Mouse (Mus musculus) cerebellum, postnatal 25 days (tissue): ENCODE measurements around the gene Olfr685.

Source experiments
- DNase-seq, 2 experiments: peaks; one replicate each; pipeline ENCODE4 v3.0.0; 2021; ENCODE audit warnings: mixed read lengths in 2 of 2

Olfr685 gene

DNA sequence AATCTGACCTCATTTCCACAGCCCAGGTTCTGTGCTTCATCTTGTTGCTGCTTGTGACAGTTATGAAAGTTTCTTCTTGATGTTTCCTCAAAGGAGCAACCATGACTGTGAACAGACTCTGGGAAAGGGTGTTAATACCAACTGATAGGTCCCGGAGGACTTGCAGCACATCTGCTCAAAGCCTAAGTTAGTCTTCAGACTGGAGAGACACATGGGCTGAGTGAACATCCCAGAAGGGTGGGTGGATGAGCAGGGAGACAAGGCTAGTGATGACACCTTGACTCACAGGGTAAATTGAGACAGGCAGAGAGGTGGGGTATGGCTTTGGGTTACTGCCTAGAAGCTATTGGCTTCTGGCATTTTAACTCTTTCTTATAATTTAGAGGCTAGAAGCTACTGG, at the start of gene Olfr685:
Olfr685 (minus strand) TSS at position 101 of the 400 bp plus-strand sequence.
- no peak for DNase-seq

DNA sequence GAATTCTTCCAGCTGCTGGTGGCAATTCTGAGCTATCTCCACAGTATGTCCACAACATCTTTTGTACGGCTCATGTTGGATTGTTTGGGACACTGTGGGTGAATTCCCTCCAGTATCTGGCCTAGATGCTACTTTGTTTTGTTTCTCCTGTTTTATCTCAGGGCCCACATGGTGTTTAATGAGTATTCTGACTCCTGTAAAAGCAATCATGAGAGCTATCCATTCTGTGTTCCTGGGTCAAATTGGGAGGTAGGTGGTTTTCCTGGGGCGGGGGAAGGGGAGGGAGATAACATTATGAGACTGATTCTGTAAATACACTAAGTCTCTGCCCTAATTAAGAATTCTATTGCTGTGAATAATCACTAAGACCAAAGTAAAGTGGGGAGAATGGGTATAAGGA, 43.6 kb upstream of the Olfr685 start:
- DNase-seq: no peak

DNA sequence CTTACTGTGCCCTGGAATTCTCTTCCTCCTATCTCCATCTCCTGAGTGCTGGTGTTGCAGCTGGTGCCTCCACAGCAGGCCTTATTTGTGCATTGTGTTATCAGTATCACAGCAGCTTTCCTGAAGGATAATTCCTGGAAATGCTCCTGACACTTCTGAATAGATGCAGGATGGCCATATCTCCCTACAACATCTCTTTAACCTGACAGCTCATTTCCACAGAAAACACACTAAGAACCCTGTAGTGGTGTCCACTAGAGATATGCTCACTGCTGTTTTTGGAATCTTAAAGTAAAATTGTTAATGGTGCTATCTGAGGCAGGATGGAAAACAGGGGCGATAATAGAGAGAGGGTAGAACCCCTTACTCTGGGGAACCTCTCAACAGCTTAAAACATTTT, 42.3 kb upstream of the Olfr685 start:
- no peak for DNase-seq

DNA sequence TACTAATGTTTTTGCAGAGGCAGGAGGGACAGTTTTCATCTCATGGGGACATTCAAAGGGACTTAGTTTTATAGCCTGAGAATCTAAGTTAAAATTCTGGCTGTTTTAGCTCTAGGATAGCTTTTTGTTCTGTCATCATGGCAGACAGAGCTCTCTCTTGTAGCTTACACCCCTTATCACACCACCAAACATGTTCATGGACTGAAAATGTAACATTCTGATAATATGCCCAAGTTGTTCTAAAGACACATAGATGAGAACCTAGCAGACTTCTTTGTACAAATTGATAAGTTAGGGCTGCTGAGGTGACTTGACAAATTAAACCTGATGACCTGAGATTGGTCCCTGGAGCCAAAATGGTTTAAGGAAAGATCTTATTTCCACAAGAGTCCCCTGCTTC, 40.9 kb upstream of the Olfr685 start:
- no peak for DNase-seq

DNA sequence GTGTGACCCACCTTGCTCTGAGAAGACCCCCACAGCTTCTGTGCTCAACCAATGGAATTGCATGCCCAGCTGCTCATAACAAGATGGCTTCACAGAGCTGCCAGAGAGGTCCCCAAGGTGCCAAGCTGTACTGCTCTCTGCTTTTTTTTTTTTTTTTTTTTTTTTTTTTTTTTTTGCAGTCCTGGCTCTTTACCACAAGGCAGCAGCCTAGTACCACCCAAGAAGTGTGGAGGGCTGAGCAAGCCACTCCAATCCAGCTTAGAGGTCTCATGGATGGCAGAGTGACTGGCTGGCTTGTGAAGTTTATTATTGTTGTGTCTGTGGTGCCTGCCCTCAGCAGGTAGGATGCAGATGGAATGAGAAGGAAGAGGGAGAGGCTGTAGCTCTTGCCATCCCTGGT, 40.3 kb upstream of the Olfr685 start:
- no peak for DNase-seq

DNA sequence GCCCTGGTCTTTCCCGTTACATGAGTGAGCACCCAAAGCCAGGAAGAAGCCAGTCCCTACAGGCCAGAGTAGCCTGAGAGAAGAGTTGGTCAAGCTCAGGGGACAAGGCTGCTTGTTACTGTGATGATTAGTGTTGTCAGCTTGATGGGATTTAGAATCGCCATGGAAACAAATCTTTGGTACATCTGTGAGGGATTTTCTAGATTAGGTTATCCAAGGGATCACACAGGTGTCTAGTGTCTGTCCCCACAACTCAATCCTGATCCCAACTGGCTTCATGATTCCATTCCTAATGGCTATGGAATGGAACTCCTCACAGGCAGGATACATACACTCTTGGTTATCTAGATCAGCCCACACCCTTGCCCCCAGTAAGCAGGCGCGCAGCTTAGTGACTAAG, 32.5 kb upstream of the Olfr685 start:
- no peak for DNase-seq

DNA sequence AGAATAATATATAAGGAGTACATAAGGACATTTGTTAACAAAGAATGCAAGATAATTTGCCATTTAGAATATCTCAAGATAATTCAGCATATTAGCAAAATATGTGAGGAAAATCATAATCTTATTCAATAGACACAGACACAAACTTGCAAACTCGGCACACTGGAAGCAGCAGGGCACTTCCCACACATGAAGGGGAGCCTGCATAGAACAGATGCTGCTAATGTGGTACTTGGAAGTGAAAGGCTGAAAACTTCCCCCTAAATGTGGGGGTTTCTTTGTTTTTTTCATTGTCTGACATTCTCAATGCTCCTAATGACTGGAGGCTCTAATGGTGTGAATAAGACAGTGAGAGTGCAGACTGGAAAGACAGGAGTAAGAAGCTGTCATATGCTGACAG, 28.9 kb upstream of the Olfr685 start:
- DNase-seq: no peak

DNA sequence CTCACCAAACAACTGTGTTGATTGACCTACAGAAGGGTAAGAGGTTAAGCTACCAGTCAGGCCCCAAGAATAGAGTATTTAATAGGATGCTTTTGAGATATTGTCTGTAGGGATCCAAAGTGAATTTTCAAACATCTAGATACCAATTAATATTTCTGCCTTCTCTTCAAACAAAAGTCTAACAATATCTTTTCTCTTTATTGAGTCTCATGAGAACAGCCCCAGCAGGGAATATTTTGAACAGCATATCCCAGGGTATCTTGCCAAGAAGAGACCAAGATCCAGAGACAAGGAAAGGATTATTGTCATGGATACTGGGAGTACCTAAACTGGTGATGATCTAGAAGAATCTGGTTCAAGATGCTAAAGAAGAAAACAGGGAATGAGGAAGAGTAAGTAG, 21.6 kb upstream of the Olfr685 start, which contains the start of gene Olfr686:
Olfr686 (minus strand) TSS at position 101 of the 400 bp plus-strand sequence.
- no peak for DNase-seq

DNA sequence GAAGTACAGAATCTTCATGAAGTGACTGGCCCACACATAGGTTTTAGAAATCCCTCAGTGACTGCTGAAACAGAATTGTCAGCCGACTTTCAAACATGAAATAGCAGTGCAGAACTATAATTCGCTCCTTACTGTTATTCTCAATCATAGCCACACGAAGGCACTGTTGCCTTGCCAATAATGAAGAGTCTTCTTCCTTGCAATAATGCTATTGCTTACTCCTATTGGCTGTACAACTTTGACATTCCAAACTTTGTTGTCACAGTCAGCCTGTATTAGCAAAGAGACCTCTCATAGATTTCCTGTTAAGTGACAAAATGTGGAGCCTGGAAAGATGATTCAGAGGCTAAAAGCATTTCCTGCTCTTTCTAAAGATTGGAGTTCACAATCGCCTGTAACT, 15.0 kb downstream of the Olfr685 start:
- DNase-seq: no peak

DNA sequence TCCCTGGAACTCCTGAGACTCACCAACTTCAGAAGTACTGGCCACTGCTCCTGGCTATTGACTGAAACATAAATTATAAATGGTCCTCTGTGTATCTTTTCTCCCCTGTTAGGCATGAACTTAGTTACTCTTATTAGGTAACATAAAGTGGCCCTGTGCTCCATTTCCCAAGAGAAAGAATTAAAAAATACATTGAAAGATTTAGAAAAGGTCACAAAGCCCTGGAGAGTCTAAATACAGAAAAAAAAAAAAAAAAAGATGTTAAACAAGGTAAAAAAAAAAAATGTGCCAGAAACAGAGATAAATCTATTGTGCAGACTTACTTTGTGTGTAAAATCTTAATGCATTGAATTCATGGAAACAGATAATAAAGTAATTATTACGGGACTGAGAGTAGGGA, 22.3 kb downstream of the Olfr685 start, which contains the start of gene Olfr684:
Olfr684 (minus strand) TSS at position 101 of the 400 bp plus-strand sequence.
- no peak for DNase-seq

DNA sequence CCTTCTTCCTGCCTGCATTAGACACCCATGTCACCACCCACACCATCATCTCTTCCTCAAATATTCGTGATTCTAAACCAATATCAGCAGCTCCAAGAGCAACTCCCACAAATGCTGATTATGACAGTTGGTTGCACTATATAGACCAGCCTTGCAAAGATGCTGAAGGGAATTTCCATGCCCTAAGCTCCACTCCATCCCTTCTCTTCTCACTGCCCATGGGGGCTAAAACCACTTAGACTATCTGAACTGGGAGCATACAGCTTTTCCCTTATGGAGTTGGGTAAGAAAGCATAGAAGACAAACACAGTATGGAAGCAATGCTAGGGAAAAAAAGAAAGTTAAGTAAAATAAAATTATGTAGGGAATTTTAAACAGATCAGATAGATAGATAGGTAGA, 38.9 kb downstream of the Olfr685 start, which contains the start of gene Olfr683:
Olfr683 (minus strand) TSS at position 101 of the 400 bp plus-strand sequence.
- no peak for DNase-seq

DNA sequence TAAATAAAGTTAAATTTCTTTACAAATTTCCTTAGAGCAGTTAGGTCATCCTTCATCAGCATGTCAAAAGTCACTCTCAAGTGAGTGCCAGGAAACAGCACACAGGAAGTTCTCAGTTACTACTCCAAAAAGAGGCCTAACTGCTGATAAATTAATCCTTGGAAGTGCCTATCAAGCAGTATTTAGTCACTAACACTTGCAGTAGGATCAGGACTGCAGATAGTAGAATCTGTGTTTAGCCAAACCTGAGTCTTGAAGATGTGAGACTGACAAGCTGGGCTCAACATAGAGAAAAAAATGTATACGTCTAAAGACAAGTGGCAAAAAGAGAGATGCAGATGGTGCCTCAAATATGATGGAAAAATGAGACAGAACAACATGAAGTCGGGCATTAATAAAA, 44.5 kb downstream of the Olfr685 start:
- DNase-seq: no peak
